Mouse (Mus musculus) T-helper 17 cell (primary cell): ENCODE data around the gene Pgd.
"Not testable (repeated sequence)": the region's sequence is repeated elsewhere in the genome, so short reads cannot be mapped to it uniquely, and the experiment has no call there.

Experiments used
- in situ Hi-C, 2 experiments: fragments of 300-600 bp; cut with MboI, MseI; formaldehyde crosslinking; loops; 1 replicate in 1 of 2; 2 replicates in 1 of 2; pipeline ENCODE4 v1.15.1; 2025; ENCODE audit warnings: high pct_unique_total_duplicates in 2 of 2

The Pgd gene

DNA sequence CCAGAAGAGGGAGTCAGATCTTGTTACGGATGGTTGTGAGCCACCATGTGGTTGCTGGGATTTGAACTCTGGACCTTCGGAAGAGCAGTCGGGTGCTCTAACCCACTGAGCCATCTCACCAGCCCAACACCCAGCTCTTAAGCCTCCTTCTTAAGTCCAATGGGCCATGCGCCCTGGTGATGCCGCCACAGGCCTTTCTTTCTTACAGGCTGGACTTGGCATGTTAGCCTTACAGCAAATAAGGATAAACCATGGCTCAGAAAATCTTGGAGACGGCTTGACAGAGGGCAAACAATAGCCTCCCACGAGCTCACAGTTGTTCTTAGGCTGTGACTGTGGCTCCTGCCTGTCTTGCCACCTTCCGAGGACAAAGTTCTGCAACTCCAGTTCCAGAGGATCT is 3.4 kb upstream of the Pgd start:
- in situ Hi-C loops = not testable (repeated sequence)

DNA sequence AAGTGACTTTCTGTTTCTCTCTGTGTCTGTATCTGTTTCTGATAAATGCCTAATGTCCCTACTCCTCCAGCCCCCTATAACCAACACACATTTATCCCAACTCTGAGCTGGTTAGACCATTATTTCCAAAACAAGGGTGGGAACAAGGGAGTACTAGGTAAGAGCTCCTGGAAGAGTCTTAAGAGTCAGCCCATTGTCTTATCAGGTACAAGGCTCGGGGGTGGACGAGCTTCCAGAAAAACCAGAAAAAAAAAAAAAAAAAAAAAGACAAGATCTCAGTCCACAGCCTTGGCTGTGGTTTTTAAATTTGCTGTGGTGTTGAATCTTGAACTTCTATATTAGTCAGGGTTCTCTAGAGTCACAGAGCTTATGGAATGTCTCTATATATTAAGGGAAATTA is 1.4 kb upstream of the Pgd start:
- in situ Hi-C loops = no loop called here

DNA sequence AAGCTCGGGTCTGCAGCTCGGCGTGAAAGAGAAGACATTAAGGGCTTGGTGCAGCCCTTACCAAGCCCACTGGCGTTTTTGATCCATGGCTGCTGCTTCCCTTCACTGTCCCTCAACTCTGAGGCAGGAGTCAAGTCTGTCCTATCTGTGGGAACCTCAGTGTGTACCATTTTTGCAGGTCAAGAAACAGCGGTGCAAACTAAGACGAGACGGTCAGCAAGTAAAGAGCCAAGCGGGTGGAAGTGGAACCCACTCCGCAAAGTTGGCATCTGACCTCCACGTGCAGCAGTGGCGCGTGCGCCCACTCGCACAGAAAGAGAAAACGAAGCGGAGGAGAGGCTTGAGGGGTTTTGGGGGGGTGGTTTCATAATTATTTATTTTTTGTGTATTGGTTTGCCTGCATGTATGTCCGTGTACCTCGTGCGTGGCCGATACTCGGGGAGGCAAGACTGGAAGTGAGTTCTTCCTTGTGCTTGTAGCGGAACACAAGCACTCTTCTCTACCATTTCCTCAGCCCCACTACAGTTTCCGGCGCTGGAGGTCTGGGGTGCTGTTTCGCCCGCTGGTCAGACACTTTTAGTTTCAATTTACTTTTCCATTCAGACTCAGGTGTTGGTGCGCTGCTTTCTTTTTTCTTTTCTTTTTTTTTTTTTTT is 513 bp upstream of the Pgd start:
- in situ Hi-C loops = no loop called here

DNA sequence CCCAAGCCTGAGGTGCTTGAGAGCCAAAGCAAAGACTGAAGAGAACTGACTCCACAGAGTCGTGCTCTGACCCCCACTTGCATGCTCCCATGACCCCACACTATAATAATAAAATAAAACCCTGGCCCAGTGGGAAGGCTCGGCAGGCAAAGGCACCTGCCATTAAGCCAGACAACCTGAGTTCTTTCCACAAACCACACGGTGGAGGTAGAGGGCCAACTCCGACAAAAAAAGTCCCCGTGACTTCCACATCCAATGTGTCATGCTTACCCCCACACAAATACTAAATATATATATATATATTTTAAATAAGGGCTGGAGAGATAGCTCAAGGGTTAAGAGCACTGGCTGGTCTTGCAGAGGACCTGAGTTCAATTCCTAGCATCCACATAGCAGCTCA is 2.4 kb downstream of the Pgd start:
- in situ Hi-C loops = no loop called here

DNA sequence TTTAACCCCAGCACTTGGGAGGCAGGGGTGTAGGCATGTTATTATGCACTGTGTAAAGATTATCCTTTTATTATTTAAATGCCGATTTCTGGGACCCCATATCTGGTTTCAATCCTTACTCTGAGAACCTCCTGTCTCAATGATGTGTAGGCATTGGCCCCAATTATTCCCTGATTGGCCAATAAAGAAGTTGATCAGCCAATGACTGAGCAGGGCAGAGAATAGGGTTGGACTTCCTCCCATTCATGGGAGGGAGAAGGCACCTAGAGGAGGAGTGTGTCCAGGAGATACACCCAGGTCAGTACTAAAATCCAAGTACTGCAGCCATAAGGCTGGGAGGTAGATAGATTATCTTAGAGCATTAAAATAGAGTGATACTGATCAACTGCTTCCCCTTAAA is 3.4 kb downstream of the Pgd start:
- in situ Hi-C loops = no loop called here

DNA sequence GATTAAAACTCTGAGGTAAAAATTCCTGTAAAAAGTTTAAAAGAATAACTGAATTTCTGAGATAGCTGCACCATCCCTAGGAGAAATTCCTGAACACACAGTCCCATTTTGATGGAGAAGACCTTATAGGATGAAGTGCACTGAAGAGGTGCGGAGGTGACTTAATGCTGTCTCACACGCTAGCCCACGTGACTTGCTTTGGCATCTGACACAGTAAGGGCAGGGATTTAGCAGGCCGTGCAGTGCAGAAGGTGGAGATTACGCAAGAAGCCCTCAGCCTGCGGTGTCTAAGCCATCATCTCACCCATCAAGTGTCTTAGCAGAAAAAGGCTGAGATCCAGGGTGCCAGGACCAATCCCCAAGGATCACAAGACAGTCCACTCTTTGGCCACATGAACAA is 5.4 kb downstream of the Pgd start:
- in situ Hi-C loops = no loop called here

DNA sequence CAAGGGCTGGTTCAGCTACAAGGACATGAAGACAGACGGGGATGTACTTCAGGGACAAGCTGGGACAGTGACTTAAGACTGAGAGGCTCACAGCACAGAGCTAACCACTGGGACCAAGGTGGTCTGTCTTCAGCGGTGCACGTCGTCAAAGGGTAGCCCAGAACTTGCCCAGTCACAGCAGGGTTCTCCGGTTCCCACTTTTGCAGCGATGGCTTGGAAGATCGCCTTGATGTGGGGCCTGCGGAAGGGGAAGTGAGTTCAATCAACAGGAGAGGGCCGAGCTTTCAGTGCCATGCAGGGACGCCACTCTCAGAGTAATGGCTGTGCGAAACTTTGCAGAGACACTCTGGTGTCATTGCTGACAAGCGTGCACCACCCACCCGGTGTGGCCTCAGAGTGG is 6.7 kb downstream of the Pgd start:
- in situ Hi-C loops = no loop called here

DNA sequence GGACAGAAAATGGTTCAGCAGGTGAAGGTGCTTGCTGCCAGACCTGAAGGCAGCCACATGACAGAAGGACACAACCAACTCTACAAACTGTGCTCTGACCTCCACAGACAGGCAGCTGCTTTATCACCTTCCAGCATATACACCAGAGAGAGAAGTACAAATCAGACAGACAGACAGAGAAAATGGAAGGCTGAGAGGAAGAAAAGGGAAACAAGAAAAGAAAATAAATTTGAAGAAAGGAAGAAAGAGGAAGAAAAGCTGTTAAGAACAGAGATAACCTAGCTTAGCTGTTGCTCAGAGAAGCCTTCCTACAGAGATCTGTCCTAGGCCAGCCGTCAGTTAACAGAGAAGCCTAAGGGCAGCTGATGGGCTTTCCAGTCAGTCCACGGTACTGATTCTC is 7.4 kb downstream of the Pgd start:
- in situ Hi-C loops = no loop called here

DNA sequence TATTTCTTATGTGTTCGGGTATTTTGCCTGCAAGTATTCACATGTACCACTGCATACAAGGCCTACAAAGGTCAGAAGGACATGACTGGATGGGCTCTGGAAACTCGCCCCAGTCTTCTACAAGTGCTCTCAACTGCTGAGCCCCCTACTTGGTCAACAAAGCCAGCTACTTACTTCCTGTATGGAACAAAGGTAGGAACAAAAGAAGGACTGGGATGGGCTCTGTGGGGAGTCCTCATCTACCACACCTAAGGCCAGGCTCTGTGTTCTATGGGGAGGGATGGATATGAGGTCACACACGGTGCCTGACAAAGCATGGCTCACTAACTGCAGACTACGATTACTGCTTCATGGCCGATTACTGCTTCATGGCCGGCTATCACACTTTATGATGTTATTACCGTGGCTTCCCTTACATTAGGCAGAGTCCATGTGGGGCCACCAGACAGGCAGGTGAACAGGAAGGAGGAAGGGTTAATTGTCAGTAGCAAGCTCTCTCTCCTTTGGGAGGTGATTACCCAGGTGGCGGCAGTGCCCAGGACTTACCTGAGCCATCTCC is 9.1 kb downstream of the Pgd start:
- in situ Hi-C loops = no loop called here

DNA sequence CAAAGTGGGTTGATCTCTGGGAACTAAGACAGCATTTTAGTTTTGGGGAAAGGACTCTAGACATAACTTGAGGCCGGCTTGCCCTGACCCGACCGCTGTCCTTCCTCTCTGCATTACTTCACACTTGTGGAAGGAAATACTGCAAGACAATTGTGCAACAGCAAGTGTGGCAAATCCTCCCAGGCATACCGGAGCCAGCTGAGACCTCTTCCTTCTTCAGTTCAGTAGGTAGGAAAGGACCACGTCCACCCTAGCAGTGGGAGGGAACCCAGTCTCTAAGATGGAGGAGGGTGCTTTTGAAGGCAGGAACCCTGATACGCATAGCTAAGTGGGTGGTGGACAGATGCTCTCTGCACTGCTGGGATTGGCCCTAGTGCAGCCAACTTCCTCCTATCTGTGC is 10.9 kb downstream of the Pgd start:
- in situ Hi-C loops = no loop called here

DNA sequence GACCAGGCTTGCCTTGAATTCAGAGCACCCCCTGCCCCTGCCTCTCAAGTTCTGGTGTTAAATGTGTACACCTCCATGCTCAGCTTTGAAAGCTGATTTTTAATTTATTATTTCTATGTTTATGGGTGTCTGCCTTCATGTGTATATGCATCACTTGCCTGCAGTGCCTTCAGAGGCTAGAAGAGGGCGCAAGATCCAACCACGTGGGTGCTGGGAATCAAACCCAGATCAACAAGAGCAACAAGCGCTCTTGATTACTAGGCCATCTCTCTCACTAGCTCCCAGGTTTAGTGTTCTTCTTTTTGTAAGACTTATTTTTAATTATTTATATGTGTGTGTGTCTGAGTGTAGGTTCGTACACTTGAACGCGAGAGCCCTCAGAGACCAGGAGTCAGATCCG is 11.7 kb downstream of the Pgd start:
- in situ Hi-C loops = no loop called here

DNA sequence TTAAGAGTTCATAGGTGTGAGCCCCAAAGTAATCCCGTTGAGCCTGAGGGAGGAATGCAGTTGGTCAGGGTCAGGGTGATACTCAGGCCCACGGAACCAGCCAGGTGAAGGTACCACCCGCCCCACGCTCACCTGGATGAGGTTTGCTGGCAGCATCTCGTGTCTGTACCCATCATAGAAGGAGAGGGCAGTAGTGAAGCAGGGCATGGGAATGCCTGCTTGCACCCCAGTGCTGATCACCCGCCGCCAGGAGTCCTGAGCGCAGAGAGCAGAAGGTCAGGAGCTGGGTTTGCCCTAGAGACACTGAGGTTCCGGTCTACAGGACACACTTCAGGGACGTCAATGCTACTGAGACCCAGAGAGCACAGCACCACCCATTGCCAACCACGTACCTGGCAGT is 15.8 kb downstream of the Pgd start:
- in situ Hi-C loops = no loop called here

DNA sequence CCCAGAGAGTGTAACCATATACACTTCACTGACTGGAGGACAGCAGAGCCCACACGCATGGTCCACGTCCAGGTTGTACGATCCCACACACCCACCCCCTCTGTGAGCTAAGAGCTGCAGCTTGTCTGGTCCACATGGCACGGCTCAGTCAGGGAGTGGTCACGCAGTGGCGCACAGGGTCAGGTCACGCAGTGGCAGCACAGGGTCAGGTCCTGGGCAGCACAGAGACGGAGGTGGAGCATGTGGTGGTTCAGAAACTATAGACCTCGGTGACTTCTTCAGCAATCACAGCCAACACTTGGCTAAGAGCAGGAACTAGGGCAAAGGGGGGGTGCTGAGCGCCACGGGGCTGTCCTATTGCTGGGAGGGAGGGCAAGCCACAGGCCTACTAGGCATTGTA is 16.3 kb downstream of the Pgd start:
- in situ Hi-C loops = no loop called here

DNA sequence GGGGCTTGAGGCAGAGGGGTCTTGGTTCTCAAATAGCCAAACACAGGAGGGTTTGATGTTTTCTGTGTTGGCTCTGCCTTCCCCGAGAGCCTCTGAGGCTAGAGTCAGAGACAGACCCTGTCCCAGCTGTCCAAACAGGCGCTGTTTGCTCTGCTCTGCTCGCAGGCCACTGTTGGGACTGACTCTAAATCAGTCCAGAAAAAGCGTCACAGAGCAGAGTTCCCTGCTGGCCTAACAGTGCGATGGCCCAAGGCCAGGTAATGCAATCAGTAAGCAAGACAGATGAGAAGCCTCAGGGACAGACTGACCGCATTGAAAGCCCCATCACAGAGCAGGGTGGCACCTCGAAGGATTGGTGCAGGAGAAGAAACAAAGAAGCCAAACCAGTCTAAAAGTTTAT is 17.0 kb downstream of the Pgd start:
- in situ Hi-C loops = loop anchor here (5.0 to 10.0 kb wide), 2 partner anchors 33 to 395 kb away; no protein-coding TSS in a partner anchor

DNA sequence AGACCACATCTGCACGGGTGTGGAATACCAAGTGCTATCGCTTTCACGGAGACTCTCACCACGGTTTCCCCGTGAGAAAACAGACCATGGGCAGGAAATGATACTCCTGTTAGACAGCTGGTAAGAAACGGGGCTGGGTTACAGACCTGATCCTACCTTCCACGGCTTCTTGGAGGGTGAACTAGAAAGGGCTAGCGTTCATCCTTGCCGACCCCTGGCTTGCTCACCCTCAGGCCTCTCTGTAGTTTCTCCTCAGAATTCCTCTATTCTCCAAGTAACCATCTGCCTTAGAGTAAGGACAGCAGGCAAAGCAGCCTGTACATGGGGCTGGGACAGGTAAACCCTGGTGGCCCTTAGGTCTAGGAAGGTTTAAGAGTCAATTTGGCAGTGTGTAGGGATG is 17.4 kb downstream of the Pgd start:
- in situ Hi-C loops = loop anchor here (5.0 to 10.0 kb wide), 2 partner anchors 33 to 396 kb away; no protein-coding TSS in a partner anchor

DNA sequence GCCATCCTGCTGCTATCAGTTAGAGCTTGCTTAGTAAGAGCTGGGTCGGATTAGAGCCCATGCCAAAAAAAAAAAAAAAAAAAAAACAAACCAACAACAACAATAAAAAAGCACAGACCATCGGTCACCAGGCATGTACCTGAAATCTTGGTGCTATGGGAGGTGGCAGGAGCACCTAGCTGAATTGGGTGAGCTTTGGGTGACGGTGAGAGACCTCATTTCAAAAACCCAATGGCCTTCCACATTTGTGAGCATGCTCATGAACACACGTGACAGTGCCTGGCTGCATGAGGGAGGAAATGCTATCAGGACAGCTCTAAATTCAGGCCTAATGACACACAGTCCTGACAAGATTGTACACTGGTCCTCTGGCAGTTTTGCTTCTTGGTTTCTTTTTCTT is 18.5 kb downstream of the Pgd start:
- in situ Hi-C loops = loop anchor here (5.0 to 10.0 kb wide), 2 partner anchors 34 to 397 kb away; no protein-coding TSS in a partner anchor

DNA sequence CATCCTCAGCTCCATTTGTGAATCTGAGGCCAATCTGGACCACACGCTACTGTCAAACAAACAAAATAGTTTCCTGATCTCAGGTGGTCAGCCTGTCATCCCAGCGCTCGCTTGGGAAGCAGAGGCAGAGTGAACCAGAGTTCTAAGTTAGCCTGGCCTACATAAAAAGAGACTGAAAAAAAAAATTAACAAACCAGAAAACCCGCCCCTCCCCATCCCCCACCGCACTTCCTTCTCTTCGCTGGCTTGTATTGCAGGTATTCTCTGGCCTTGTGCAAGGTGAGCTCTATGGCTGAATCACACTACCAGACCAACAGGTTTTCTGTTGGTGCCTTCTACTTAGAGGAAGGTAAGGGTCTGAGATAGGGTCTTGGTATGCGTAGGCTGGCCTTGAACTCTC is 19.0 kb downstream of the Pgd start:
- in situ Hi-C loops = loop anchor here (5.0 to 10.0 kb wide), 2 partner anchors 35 to 397 kb away; no protein-coding TSS in a partner anchor

DNA sequence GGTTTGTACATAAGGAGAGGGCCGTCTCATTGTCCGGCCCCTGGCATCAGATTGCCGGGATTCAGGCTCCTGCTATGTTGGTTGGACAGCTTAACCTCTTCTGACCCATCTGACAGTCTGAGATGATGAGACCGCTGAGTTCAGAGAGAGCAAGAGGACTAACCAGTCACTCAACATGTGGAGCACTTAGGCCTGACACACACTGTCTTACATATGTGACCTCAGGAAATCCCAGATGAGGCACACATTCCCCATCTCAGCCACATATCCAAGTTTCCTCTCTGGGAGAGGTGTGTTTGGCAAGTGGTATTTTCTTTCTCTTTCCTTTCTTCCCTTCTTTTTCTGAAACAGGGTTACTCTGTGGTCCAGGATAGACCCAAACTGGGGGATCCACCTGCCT is 21.4 kb downstream of the Pgd start:
- in situ Hi-C loops = loop anchor here (5.0 to 10.0 kb wide), 2 partner anchors 37 to 400 kb away; no protein-coding TSS in a partner anchor

DNA sequence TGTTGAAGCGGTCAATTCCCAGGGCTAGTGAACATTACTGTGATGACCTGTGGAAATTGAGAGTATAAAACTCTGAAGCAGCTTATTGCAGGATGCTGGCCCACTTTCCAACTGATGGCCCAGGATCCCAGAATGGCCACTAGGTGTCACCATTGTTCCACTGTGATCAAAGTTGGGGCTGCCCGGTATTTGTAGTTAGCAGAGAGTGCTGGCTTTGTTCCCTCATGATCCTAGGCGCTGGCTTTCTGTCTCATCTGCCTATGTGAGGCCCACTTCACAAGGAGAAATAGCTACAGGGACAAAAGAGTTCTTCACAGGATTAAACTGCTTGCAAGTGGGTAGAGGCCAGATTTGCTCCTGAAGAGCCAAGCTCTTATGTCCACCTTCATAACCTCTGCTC is 22.1 kb downstream of the Pgd start:
- in situ Hi-C loops = loop anchor here (5.0 to 10.0 kb wide), 2 partner anchors 400 to 403 kb away; no protein-coding TSS in a partner anchor

DNA sequence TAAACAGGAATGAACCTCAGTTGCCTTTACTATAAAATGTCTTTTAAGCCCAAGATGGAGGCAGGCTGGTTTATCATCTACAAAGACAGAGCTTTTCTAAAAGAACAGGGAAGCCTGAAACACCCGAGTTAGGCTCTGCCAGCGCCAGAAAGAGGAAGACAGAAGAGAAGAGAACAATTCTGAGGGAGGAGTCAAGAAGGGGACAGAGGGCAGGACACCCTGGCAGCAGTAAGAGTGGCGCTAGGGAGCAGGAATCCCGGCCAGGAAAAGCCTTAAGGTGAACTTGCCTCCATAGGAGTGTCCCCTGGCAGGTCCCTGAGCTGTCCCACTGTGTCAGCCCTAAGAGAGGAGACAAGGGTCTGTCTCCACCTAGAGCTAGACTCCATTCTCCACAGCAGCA is 23.0 kb downstream of the Pgd start:
- in situ Hi-C loops = loop anchor here (5.0 to 10.0 kb wide), 2 partner anchors 401 to 404 kb away; no protein-coding TSS in a partner anchor

DNA sequence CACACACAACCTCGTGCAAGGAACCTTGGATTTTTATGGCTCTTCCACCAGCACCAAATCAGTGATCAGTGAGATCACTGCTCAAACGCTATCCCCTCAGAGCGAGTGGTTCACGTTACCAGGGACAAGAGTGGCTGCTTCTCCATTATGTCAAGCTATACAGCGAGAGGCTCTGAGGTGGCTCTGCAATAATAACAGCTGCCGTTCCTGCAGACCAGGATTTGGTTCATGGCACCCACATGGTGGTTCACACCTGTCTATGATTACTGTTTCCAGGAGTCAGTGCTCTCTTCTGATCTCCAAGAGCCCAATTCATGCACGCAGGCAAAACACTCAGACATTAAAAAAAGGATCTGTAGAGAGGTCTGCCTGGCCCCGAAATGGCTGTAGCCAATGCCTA is 28.1 kb downstream of the Pgd start:
- in situ Hi-C loops = no loop called here

DNA sequence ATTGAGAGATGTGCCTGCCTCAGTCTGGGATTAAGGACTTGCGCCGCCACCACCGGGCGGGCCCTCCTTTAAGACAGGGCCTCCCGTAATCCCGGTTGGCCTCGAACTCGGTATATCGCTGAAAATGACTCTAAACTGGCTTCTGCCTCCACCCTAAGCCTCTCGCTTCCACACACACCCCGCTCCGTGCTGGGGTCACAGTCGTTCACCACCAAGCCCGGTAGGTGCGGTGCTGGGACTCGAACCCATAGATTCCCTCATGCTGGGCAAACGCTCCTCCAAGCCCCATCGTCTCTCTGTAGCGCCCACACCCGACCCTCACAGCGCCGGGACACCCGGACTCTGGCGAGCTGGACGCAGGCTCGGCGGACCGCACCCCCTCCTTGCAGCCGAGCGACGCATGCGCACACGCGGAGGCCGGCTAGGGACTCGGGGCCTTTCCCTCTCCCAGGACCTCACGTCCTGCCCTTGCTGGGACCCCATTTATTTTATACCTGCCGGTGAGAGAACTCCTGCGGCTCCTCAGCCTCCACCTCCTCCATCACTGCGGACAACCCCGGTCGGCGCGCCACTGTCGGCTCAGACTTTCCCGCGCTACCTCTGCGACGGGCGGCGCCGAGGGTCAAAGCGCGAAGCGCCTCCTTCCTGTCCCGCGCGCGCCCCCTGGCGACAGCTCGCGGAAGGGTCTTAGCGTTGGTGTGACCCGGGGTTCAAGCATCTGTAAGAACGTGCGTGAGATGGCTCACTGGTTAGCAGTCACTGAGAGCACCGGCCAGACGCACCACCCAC is 29.4 kb downstream of the Pgd start, which contains the start of gene Cenps:
Cenps (minus strand) TSS at position 648 of the 789 bp plus-strand sequence.
- in situ Hi-C loops = no loop called here
